Mouse (Mus musculus) left cerebral cortex, postnatal 4 days (tissue): Measurements from ENCODE around the gene Lrba. TPM values are rescaled to one million over a fixed set of nuclear protein-coding genes. Genes with fewer than 3 reads are reported as not detected.
A peak's percentile ranks its signal among the peaks of the same experiment; 100 is the strongest.

Source experiments
- DNase-seq: peaks from one replicate; pipeline ENCODE4 v3.0.0-alpha.2; 2022
- intact Hi-C: fragments of 180-260 bp; cut with DNase I; formaldehyde crosslinking; loops from one replicate; pipeline ENCODE4 v1.15.1; 2025
- total RNA-seq, 2 experiments: library from RNA; stranded (reverse); gene quantifications; 2 replicates each; pipeline ENCODE4 v1.2.3; 2021

The Lrba gene
- total RNA-seq, 2 experiments from 2014 or later = 19.2 to 19.3 TPM

GRCm38 (mm10) chr3:86818001-86818585 lies 593.6 kb downstream of the Lrba start:
- intact Hi-C loops = no loop called here
- peak; percentile 76 for DNase-seq

- no peak for DNase-seq
- intact Hi-C loops = no loop called here
Measured at GRCm38 (mm10) chr3:86819372-86819771, 594.9 kb downstream of the Lrba start.

DNA sequence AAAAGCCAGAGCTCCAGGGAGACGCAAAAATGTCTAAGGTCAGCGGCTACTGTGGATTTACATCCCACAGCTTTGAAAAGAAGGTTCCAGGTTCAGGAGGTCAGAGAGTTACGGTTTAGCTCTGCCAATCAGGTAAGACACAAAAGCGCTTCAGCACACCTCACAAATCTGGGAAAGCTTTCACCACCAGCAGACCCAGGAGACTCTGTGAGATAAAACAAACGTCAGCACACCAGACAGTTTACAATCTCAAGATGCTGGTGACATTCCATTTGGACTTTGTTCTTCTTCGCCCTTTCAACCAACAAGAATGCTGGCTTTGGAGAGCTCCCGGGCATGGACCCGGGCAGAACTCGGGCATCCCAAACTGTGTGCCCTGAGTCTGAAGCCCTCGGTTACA lies 595.9 kb downstream of the Lrba start:
- no peak for DNase-seq
- intact Hi-C loops = no loop called here

GRCm38 (mm10) chr3:86821383-86821782 lies 596.9 kb downstream of the Lrba start:
- intact Hi-C loops = no loop called here

DNA sequence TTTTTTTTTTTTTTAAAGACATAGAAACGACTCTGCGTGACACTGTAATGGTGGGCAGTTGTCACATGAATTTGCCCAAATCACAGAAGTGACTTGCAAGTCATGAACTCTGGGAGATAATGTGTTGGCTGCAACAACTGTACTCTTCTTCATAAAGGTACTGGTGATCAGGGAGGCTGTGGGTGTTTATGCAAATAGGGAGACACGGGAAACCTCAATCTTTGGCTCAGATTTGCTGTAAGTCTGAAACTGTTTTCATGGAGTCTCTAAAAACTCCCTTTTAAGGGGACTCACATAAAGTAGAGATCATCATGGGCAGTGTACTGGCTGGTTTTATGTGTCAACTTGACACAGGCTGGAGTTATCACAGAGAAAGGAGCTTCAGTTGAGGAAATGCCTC lies 603.0 kb downstream of the Lrba start:
- DNase-seq = no peak
- intact Hi-C loops = no loop called here

More at GRCm38 (mm10) chr3:86821383-86821782, 596.9 kb downstream of the Lrba start:
- DNase-seq = no peak

- intact Hi-C loops = no loop called here
- DNase-seq = no peak
Measured at GRCm38 (mm10) chr3:86832115-86832514, 607.6 kb downstream of the Lrba start.

Other genes with a start within 250 kb of the Lrba start
- not detected for gene Prss48, start 222.2 kb upstream of the Lrba start, total RNA-seq
- 100 to 1,000 TPM; 534 to 591 TPM for gene Rps3a1, start 82.0 kb upstream of the Lrba start, total RNA-seq